7 mouse cellular contexts compared by ENCODE assay signal in the genomic region with DNA sequence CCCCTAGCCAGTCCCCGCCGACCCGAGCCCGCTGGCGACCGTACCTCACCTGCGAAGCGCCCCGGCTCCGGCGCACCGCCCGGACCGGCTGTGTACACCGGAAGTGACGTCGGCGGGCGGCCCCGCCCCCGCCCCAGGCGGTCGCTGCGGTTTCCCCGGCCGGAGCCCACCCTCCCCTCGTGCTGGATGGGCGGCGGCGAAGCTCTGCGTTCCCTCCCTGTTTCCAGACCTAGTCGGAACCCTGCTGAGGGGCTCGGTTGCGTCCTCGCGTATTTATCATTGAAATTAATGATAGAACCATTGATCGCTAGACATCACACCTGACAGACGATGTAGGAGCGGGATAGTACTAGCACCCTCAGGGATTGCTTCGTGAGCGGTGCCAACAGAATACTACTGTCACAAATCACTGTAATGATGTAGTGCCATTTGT. TPM values are rescaled to one million over a fixed set of nuclear protein-coding genes. Genes with fewer than 3 reads are reported as not detected.
A peak's percentile ranks its signal among the peaks of the same experiment; 100 is the strongest.
DNase-seq lines count a peak whose midpoint lies in the region; ATAC-seq and TF ChIP-seq lines count a peak whose summit lies in the region.

A gene (minus strand): TSS at position 109 of the 433 bp plus-strand sequence.

- peak within 1 kb of the TSS; percentile 81 for H3K9ac ChIP-seq in embryonic facial prominence, embryonic 11.5 days (replicated peaks; ENCODE audit: low read length)
- H3K9ac ChIP-seq in limb, embryonic 12.5 days (replicated peaks) = peak within 1 kb of the TSS; percentile 93
- peak within 1 kb of the TSS; percentile 89 for H3K9ac ChIP-seq in midbrain, embryonic 15.5 days

- peak within 1 kb of the TSS; percentile 69 for H3K4me2 ChIP-seq in embryonic facial prominence, embryonic 11.5 days (ENCODE audit: low read depth, low read length)
- H3K4me2 ChIP-seq in limb, embryonic 12.5 days = peak within 1 kb of the TSS; percentile 82
- H3K4me2 ChIP-seq in midbrain, embryonic 15.5 days = peak within 1 kb of the TSS; percentile 71

- H3K36me3 ChIP-seq in embryonic facial prominence, embryonic 11.5 days (replicated peaks; ENCODE audit: control insufficient read depth, insufficient read depth, low read depth, low read length) = no peaks in the 10 kb centered on the region
- no peaks in the 10 kb centered on the region for H3K36me3 ChIP-seq in kidney, adult 2 months (ENCODE audit: control insufficient read depth, insufficient read depth, low read length)
- 0 out of 2 replicates have a peak, but pooled peaks cover 4% of the 10 kb centered on the region for H3K36me3 ChIP-seq in limb, embryonic 12.5 days
- H3K36me3 ChIP-seq in midbrain, embryonic 15.5 days (replicated peaks) = no peaks in the 10 kb centered on the region
- H3K36me3 ChIP-seq in spleen, adult 2 months (ENCODE audit: control insufficient read depth, insufficient read depth, low read length) = no peaks in the 10 kb centered on the region

- peak within 1 kb of the TSS; percentile 67 for H3K4me3 ChIP-seq in embryonic facial prominence, embryonic 11.5 days (ENCODE audit: low read depth, low read length)
- peak within 1 kb of the TSS; percentile 97 for H3K4me3 ChIP-seq in kidney, adult 2 months (ENCODE audit: insufficient read depth, low read depth, low read length)
- H3K4me3 ChIP-seq in limb, embryonic 12.5 days (replicated peaks) = peak within 1 kb of the TSS; percentile 99
- peak within 1 kb of the TSS; percentile 88 for H3K4me3 ChIP-seq in midbrain, embryonic 15.5 days
- peak within 1 kb of the TSS; percentile 94 for H3K4me3 ChIP-seq in spleen, adult 2 months (ENCODE audit: extremely low read depth, insufficient read depth, insufficient read length)

- peak within 1 kb of the TSS; percentile 60 for H3K27ac ChIP-seq in embryonic facial prominence, embryonic 11.5 days (replicated peaks; ENCODE audit: low read depth, low read length)
- peak within 1 kb of the TSS; percentile 83 for H3K27ac ChIP-seq in kidney, adult 2 months (ENCODE audit: insufficient read depth, low read depth, low read length)
- H3K27ac ChIP-seq in limb, embryonic 12.5 days = peak within 1 kb of the TSS; percentile 87
- peak within 1 kb of the TSS; percentile 91 for H3K27ac ChIP-seq in midbrain, embryonic 15.5 days
- peak within 1 kb of the TSS; percentile 72 for H3K27ac ChIP-seq in spleen, adult 2 months (ENCODE audit: insufficient read depth, low read length)

- peak; percentile 93 for DNase-seq in adrenal gland, postnatal 14 days
- DNase-seq in embryonic facial prominence, embryonic 11.5 days (ENCODE audit: low spot score) = peak; percentile 89
- peak; percentile 89 to 92 for DNase-seq in heart, adult 18-20 months
- DNase-seq in kidney, adult 2 months = peak; percentile 91
- peak; percentile 54 to 77 for DNase-seq in spleen, adult 2 months (ENCODE audit: low read depth in 1 of 2, low spot score in 2 of 2)

- no peaks in the 10 kb centered on the region for H3K9me3 ChIP-seq in embryonic facial prominence, embryonic 11.5 days (replicated peaks; ENCODE audit: control insufficient read depth, low read length)
- H3K9me3 ChIP-seq in limb, embryonic 12.5 days = no peaks in the 10 kb centered on the region
- H3K9me3 ChIP-seq in midbrain, embryonic 15.5 days = no peaks in the 10 kb centered on the region

- no peak for TF ChIP-seq CTCF in kidney, adult 2 months (conservative IDR thresholded peaks at IDR 0.05; ENCODE audit: insufficient read depth, insufficient read length, low read depth, low read length)
- TF ChIP-seq CTCF in spleen, adult 2 months (IDR thresholded peaks at IDR 0.05; ENCODE audit: extremely low read depth, insufficient read depth, insufficient read length, insufficient replicate concordance) = no peak

- ATAC-seq in embryonic facial prominence, embryonic 11.5 days (replicated peaks; ENCODE audit: insufficient number of reproducible peaks, low FRiP score, low TSS enrichment, low read depth) = peak; percentile 89
- ATAC-seq in limb, embryonic 12.5 days (ENCODE audit: insufficient number of reproducible peaks, insufficient read depth, low FRiP score, low TSS enrichment, low read depth) = peak; percentile 87
- ATAC-seq in midbrain, embryonic 15.5 days (replicated peaks) = peak; percentile 94

- TF ChIP-seq POLR2A in kidney, adult 2 months (IDR thresholded peaks at IDR 0.05; ENCODE audit: low read depth, low read length) = peak; percentile 44
- peak; percentile 64 for TF ChIP-seq POLR2A in spleen, adult 2 months (IDR thresholded peaks at IDR 0.05; ENCODE audit: low read depth, low read length)

- WGBS in embryonic facial prominence, embryonic 11.5 days = 1% methylated on average over 25 of the region's 41 CpGs
- 3% methylated on average over 41 of the region's 41 CpGs for WGBS in kidney, adult 2 months
- WGBS in limb, embryonic 12.5 days = under 1% methylated on average over 40 of the region's 41 CpGs
- WGBS in midbrain, embryonic 15.5 days = 0% methylated on average over 40 of the region's 41 CpGs
- WGBS in spleen, adult 2 months = under 1% methylated on average over 39 of the region's 41 CpGs

- no peaks in the 10 kb centered on the region for H3K27me3 ChIP-seq in embryonic facial prominence, embryonic 11.5 days (ENCODE audit: control insufficient read depth, insufficient read depth, low read length)
- H3K27me3 ChIP-seq in kidney, adult 2 months (replicated peaks; ENCODE audit: control insufficient read depth, insufficient read depth, low read length) = no peaks in the 10 kb centered on the region
- H3K27me3 ChIP-seq in limb, embryonic 12.5 days = no peaks in the 10 kb centered on the region
- no peaks in the 10 kb centered on the region for H3K27me3 ChIP-seq in midbrain, embryonic 15.5 days (replicated peaks)
- no peaks in the 10 kb centered on the region for H3K27me3 ChIP-seq in spleen, adult 2 months (ENCODE audit: control insufficient read depth, insufficient read depth, low read length)

- no peaks in the 10 kb centered on the region for H3K4me1 ChIP-seq in embryonic facial prominence, embryonic 11.5 days (ENCODE audit: control insufficient read depth, insufficient read depth, low read length)
- H3K4me1 ChIP-seq in kidney, adult 2 months (ENCODE audit: control insufficient read depth, insufficient read depth, low read length) = peaks cover 8% of the 10 kb centered on the region; the same call in 1 of the 2 replicates
- H3K4me1 ChIP-seq in limb, embryonic 12.5 days (replicated peaks) = peaks cover 12% of the 10 kb centered on the region; the same call in 1 of the 2 replicates
- peaks cover 13% of the 10 kb centered on the region for H3K4me1 ChIP-seq in midbrain, embryonic 15.5 days
- no peaks in the 10 kb centered on the region for H3K4me1 ChIP-seq in spleen, adult 2 months (ENCODE audit: control insufficient read depth, insufficient read depth, insufficient read length)

RNA-seq across cellular contexts. Expression of the gene that starts here (rescaled TPM):
- total RNA-seq in adrenal gland, postnatal 14 days (2021) = 103 and 156 TPM in 2 replicates
- 28.6 and 30.6 TPM in 2 replicates for polyA plus RNA-seq in embryonic facial prominence, embryonic 11.5 days (2014; fragmentation: Nextera tagmentation; extraction: Ambion mirVana)
- total RNA-seq in heart, adult 18-20 months (2021) = 10 to 100 TPM; 34.8 to 41.3 TPM
- polyA plus RNA-seq in kidney, adult 2 months (2012; rRNA removed) = 24.6 and 27.0 TPM in 2 replicates
- polyA plus RNA-seq in limb, embryonic 12.5 days (2016; fragmentation: Nextera tagmentation; extraction: Ambion mirVana) = 27.8 and 30.8 TPM in 2 replicates
- polyA plus RNA-seq in midbrain, embryonic 15.5 days (2015; fragmentation: Nextera tagmentation; extraction: Ambion mirVana) = 32.5 and 32.6 TPM in 2 replicates
- polyA plus RNA-seq in spleen, adult 2 months (2012; rRNA removed) = 22.9 and 23.6 TPM in 2 replicates

Comparison
In these comparisons a context has a peak if more than half of its experiments do, and no peak if none do; other contexts are left out.
1. Peak in every context shown above with its lines: DNase-seq, ATAC-seq, H3K4me3 ChIP-seq and H3K27ac ChIP-seq.